Mouse (Mus musculus) retina, postnatal 1 day (tissue): ENCODE data around the gene Eml5.

Source experiments
- DNase-seq: peaks from one replicate; pipeline ENCODE4 v3.0.0-alpha.2; 2012

Gene Eml5

DNA sequence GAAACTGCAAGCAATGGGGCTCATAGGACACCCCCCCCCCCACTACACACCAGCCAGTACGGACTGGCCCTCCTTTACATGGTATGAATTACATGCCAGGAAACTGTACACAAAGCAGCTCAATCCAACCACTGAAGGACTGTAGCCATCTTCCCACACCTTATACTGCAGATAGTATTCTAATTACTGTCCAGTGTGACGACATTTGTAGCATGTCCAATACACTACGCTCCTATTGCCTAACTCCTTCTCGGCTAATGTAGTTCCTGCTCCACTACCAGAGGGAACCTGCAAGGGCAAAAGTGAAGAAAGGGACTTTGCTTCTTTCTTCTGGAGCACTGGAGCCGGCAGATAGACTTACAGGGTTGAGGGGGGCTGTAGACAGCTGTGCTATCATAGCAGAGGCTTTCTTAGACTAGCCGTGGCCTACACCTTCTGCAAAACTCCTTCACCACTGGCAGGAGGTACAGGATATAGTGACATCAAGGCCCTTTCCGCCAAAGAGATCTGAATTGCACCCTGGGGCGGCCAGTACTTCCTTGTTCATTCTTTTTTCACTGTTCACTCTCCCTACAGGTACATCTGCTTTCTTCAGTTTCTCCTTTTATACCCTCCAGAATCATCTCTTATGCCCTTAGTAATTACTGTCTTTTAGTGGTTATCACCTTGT, 68.2 kb downstream of the Eml5 start:
- no peak for DNase-seq

- DNase-seq: no peak
These were observed 70.2 kb downstream of the Eml5 start for GRCm38 (mm10) chr12:98831122-98831521.

- DNase-seq: no peak
These were observed 80.5 kb downstream of the Eml5 start for GRCm38 (mm10) chr12:98820781-98821180.

DNA sequence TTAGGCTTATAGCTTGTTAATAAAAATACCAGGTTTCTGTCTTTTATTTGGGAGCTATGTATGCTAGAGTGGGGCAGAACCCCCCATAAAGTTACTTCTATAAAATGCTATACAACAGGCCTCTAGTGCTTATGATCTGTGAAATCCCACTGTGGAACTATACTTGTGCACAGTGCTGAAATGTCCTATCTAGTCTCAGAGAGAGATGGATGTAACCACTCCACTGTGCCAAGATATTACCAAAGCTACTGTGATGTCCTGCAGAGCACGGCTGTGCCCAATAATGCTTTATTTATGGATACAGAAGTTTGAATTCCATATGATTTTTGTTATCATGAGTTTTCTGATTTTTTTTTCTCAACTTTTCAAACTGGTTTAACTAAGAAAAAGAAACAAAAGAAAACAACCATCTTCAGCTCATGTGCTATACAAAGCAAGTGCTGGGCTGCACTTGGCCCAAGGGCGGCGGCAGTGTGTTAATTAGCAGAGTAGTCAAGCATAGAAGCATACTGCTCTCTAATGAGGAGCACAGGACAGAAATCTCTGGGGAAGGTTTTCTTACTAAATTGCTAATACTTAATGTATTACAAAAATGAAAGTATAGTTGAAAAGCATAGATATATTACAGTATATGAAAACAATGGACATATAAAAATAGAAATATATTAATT, 97.1 kb downstream of the Eml5 start:
- no peak for DNase-seq

DNA sequence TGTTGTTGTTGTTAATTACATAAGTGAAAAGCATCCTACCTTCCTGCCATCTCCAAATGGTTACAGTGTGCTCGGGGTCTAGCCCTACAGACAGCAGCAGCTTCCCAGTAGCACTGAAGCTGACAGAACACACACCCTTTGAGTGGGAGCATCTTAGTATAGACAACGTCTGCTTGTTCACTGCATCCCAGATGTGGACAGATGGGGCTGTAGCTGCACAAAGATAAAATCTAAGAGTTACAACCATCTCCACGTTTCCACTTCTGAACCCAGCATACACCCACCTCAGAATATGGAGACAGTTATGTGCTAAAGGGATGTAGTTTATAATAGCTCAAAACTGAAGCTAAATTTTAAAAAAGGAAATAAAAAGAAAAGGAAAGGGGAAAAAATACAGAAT, 99.0 kb downstream of the Eml5 start:
- no peak for DNase-seq

- DNase-seq: no peak
These were observed 101.0 kb downstream of the Eml5 start for GRCm38 (mm10) chr12:98800334-98800733.

DNA sequence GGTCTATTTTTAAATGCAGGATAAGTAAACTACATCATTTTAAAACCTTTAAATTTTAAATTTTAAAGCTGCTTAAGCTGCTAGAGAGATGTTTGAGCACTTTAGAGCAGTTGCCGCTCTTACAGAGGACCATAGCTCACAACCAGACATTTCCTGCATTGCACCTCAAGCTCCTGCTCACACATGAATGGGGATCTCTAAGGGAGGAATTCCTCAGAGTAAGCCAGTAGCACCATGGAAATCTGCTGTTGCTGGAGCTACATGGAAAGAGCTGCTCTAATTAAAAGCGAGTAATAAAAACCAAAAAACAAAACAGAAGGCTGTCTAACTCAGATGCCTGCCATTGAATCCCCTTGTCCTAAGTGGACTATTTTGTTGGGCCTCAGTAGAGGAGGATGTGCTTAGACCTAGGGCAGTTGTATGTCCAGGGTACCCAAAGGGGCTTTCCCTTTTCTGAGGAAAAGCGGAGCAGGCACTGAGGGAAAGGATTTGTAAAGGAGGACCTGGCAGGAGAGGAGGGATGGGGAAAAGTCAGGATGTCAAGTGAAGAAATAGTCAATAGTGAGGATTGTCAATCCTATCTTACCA, 105.5 kb downstream of the Eml5 start:
- DNase-seq: no peak

DNA sequence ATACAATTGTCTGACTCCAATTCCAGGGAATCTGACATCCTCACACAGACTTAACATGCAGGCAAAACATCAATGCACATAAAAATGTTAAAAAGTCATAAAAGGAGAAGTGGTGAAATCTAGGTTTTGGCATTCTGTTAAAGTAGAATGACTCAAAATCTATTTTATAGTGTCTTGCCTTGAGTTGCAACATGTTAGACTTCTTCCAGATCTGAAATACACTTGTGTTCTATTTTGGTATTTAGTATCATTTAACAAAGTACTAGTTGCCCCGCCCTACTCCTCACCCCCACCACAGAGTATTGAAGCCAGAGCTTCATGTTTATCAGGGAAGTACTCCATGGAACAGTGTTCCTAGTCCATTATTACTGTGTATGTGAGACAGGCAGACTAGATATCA, 117.0 kb downstream of the Eml5 start:
- no peak for DNase-seq

GRCm38 (mm10) chr12:98779148-98779547, 122.1 kb downstream of the Eml5 start:
- peak; percentile 39 for DNase-seq

- no peak for DNase-seq
These were observed 123.8 kb downstream of the Eml5 start for GRCm38 (mm10) chr12:98777509-98777908.

- DNase-seq: no peak
These were observed 135.0 kb downstream of the Eml5 start for GRCm38 (mm10) chr12:98766241-98766640.

GRCm38 (mm10) chr12:98759700-98760099, 141.6 kb downstream of the Eml5 start:
- no peak for DNase-seq

- no peak for DNase-seq
These were observed 143.6 kb downstream of the Eml5 start for GRCm38 (mm10) chr12:98757636-98758035.

DNA sequence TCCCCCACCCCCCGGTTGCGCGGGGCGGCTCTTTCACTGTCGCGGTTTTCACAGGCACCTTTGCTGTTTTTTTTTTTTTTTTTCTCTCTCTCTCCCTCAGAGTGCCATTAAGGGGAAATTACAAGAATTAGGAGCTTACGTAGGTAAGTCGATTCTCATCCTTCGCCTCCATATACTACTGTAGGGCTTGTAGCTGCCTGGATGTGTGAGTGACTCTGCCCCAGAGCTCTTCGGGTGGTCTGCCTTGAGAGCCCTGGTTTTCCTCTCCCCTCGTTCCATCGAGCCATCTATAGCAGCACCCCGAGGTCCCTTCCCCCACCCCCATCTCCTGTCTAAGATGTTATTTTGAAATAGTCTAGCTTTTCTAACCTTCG, 153.9 kb downstream of the Eml5 start:
- no peak for DNase-seq

DNA sequence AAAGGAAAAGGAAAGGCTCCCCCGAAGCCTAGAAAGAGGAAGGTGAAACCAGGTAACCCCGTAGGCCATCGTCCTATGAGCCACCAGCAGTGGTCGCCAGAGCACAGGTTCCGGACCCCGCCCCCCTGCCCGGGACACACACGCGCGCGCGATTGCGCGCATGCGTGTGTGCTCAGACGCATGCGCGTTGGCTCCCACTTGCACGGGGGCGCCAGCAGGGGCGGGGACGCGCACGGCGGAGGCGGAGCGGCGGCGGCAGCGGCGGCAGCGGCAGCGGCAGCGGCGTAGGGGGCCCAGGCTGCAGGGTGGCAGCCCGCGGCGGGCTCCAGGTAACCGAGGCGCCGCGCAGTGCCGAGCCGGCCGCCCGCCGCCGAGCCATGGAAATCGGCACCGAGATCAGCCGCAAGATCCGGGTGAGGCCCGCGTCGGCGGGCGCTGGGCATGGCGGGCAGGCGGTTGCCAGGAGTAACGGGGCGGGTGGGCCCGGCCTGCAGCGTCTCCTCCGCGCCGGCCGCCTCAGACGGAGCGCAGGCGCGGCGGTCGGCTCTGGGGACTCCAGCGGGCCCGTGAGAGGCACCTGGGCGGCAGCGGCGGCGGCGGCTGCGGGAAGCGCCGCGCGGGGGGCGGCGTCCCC, 154.4 kb downstream of the Eml5 start, which contains the start of gene Zc3h14:
Zc3h14 (plus strand) TSS at position 219 of the 634 bp plus-strand sequence.
- DNase-seq: peak; percentile 95

DNA sequence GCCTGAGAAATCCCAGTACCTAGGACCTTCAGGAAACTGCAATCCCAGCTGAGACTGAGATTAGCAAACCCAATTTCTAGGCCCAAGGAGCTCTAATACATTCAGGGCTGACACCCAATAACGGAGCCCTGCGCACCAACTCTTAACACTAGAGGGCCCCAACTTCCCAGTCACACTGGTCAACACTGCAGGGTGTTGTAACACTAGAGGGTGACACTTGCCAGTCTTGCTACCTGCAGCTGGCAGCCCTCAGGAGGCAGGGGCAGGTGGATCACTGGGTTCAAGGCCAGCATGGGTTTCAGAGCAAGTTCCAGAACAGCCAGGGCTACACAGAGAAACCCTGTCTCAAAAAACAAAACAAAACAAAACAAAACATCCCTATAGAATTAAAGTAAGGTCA, 155.2 kb downstream of the Eml5 start:
- DNase-seq: peak; percentile 69

- peak; percentile 91 for DNase-seq
These were observed 155.7 kb downstream of the Eml5 start for GRCm38 (mm10) chr12:98745626-98746025.

DNA sequence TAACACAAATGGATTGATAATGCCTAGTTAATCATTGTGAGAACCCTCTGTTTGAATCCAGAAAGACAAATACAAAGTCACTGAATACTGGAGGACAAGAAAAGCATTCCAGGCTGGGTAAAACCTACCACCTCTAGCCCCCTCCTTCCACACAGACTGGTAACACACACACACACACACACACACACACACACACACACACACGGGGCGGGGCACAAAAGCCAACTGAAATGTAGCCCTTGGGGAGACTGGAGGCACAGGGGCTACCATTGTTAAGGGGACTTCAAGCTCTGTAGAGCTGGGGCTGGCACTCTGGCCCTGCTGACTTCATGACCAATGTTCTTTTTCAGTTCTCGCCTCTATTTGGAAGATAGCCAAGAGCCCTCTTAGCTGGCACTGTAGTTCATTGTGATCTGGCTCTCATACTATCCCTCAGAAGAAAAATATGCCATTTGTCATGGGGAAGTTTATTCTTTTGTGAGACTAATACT, 160.2 kb downstream of the Eml5 start:
- peak; percentile 41 for DNase-seq

DNA sequence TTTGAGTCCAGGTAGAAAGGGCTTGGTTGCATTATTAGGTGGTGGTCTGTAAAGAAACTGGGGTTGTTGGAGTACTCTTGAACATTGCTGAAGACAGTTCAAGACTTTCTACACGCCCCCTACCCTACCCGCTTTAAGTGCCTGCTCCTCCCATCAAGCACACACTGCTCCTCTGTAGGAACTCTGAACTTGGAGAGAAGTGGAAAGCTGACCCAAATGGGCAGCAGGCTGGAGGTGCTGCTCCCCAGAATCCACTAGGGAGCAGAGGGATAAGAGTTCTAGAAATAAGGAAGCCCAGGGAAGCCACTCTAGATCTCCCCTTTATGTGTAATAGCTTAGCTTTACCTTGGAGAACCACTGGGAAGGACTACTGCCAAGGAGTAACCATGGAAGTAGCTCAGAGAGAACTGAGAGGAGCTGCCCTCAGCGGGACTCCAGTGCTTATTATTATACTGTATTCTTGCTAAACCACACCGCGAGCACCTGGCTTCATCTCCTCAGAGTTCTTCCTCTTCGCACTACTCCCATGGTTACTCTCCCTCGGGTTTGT, 163.4 kb downstream of the Eml5 start:
- DNase-seq: peak; percentile 56

DNA sequence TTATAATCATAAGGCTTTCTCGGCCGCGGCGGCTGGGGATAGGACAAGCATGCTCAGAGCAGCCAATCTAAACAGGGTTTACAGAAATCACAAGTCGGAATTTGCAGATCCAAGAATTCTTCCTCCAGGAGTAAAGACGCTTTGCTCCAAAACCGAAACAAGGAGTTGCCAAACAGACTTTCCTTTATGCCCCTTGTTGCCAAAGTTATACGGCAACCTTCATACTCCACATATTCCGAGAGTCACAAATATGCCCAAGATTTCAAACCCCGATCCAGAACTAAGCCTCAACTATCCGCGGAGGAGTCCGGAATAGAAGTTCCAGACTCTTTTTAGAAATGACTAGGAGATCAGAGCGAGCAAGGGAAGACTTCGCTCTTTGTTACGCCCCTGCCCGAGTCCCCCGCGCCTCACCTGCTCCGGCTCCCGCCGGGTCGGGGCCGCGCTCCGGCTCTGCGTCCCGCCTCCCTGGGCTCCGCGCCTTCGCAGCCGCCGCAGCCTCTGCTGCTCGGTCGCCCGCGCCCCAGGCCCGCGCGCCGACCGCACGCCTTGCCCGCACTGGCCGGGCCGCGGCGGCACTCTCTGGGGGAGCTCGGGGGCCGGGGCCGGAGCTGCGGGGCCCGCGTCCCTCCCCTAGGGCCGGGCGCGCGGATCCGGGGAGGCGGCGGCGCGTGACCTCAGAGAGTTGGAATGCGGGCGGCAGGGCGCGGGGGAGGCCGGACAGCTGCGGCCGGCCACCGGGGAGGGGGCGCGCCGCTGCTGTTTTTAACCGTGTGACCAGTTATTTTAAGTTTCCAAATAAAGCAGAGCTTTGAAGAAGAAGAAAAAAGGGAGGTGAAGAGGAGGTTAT, 164.1 kb downstream of the Eml5 start, which contains the start of gene Ptpn21:
Ptpn21 (minus strand) TSS at position 455 of the 850 bp plus-strand sequence.
- peak; percentile 77 for DNase-seq
